Mouse (Mus musculus): ENCODE measurements around the gene March9. TPM values are rescaled to one million over a fixed set of nuclear protein-coding genes. Genes with fewer than 3 reads are reported as not detected.
"Not testable (repeated sequence)": the region's sequence is repeated elsewhere in the genome, so short reads cannot be mapped to it uniquely, and the experiment has no call there.

Gene March9
- polyA plus RNA-seq, 1 experiment from 2014 or later: 8.8 TPM

DNA sequence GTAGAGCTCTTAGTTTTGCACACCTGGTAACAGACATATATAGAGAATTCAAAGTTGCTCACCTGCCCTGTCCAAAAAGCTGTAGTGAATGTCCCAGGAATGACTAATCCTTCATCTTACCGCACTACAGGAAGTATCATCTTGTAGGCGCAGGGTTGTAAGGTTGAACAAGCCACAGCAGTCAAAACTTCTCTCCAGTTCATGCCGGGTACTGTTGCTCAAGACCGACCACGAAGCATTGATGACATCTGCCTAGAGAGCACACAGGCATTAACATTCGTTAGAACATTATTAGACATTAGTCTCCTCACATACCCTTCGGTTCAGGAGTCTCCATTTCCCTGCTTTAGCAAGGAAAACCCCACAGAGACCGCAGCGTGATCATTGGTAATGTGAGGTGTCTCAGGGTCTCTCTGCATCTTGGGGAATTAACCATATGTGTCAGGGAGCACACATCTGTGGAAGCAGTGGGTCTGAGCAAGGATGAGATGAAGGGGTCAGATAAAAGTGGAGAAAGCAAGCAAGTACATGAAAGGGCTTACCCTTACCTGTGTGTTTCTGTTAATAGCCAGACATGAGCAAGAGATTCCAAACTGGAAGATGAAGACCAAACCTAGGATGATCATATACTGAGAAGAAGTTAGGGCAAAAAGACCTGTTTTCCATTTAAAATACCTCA lies 8.5 kb upstream of the March9 start:
- Histone ChIP-seq H3K4me2 (ENCODE audit: low read length) (peak overlapping the region; percentile 80), H3K9me3 (replicated peaks; ENCODE audit: control insufficient read depth, low read length) (no peaks in the 10 kb centered on the region), H3K27ac (ENCODE audit: low read depth, low read length) (no peak overlapping the region; the same call in 1 of the 2 replicates), H3K4me3 (ENCODE audit: low read depth, low read length) (peak overlapping the region; percentile 59), H3K4me1 (ENCODE audit: control insufficient read depth, insufficient read depth, low read length) (peaks cover 22% of the 10 kb centered on the region), H3K27me3 (replicated peaks; ENCODE audit: control insufficient read depth, insufficient read depth, low read length) (no peaks in the 10 kb centered on the region), H3K9ac (ENCODE audit: low read length) (peak overlapping the region; percentile 60), H3K36me3 (ENCODE audit: control insufficient read depth, insufficient read depth, low read length) (peaks cover 44% of the 10 kb centered on the region)
- DNase-seq (ENCODE audit: low spot score) (no peak), ATAC-seq (no peak)
- WGBS: 83% methylated on average over 9 of the region's 9 CpGs

GRCm38 (mm10) chr10:127066519-127067018 lies 6.6 kb upstream of the March9 start:
- no peak for ATAC-seq

DNA sequence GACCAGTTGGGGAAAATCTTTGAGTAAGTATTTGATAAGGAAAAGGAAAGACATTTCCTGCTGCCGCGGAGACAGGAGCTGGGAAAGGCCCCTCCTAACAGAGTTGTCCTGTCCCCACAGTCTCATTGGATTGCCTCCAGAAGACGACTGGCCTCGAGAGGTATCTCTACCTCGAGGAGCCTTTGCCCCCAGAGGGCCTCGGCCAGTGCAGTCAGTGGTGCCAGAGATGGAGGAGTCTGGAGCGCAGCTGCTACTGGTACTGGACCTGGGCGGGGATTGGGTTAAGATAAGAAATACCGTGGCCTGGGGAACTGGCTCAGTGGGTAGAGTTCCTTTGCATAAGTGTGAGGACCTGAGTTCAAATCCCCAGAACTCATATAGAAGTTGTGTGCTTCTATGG lies 6.0 kb upstream of the March9 start:
- H3K4me1 ChIP-seq (ENCODE audit: control insufficient read depth, insufficient read depth, low read length): peaks cover 28% of the 10 kb centered on the region
- 91% methylated on average over 9 of the region's 9 CpGs for WGBS
- no peaks in the 10 kb centered on the region for H3K27me3 ChIP-seq (replicated peaks; ENCODE audit: control insufficient read depth, insufficient read depth, low read length)
- no peak overlapping the region for H3K27ac ChIP-seq (ENCODE audit: low read depth, low read length)
- H3K36me3 ChIP-seq (ENCODE audit: control insufficient read depth, insufficient read depth, low read length): peaks cover 44% of the 10 kb centered on the region
- ATAC-seq: no peak
- DNase-seq (ENCODE audit: low spot score): no peak
- no peaks in the 10 kb centered on the region for H3K9me3 ChIP-seq (replicated peaks; ENCODE audit: control insufficient read depth, low read length)
- H3K9ac ChIP-seq (ENCODE audit: low read length): no peak overlapping the region
- H3K4me3 ChIP-seq (ENCODE audit: low read depth, low read length): no peak overlapping the region
- no peak overlapping the region for H3K4me2 ChIP-seq (ENCODE audit: low read length)

More at GRCm38 (mm10) chr10:127066519-127067018, 6.6 kb upstream of the March9 start:
- Histone ChIP-seq H3K27ac (ENCODE audit: low read depth, low read length) (no peak overlapping the region), H3K4me3 (ENCODE audit: low read depth, low read length) (no peak overlapping the region), H3K27me3 (replicated peaks; ENCODE audit: control insufficient read depth, insufficient read depth, low read length) (no peaks in the 10 kb centered on the region), H3K4me2 (ENCODE audit: low read length) (no peak overlapping the region), H3K36me3 (ENCODE audit: control insufficient read depth, insufficient read depth, low read length) (peaks cover 44% of the 10 kb centered on the region), H3K9me3 (replicated peaks; ENCODE audit: control insufficient read depth, low read length) (no peaks in the 10 kb centered on the region), H3K9ac (ENCODE audit: low read length) (no peak overlapping the region), H3K4me1 (ENCODE audit: control insufficient read depth, insufficient read depth, low read length) (peaks cover 28% of the 10 kb centered on the region)
- no peak for DNase-seq (ENCODE audit: low spot score)
- WGBS: 92% methylated on average over 14 of the region's 14 CpGs

DNA sequence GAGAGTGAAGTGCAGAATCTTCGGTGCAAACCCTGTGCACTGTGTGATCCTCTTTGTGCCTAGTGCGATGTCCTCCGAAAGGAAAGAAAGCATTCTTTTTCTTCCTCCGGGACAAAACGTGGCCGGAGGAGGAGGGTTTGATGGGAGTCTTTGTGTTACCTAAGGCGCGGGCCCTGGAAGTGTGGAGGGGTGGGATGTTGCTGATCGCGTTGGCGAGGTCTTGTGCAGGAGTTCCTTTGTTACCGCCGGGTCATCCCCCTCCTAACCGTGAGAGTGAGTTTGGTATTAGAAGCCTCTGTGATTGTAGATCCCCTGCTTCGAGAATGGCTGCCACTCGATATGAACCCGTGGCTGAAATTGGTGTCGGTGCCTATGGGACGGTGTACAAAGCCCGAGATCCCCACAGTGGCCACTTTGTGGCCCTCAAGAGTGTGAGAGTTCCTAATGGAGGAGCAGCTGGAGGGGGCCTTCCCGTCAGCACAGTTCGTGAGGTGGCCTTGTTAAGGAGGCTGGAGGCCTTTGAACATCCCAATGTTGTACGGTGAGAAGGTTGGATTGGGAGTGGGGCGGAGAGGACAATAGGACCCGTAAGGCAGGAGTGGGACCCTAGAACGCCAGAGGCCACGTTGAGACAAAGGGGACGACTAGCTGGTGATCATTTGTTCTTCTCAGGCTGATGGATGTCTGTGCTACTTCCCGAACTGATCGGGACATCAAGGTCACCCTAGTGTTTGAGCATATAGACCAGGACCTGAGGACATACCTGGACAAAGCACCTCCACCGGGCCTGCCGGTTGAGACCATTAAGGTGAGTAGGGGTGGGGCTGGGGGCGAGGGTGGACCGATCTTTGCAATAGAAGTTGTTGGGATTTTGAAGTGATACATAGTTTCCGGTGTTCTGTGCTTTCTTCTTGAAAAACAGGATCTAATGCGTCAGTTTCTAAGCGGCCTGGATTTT lies 4.2 kb upstream of the March9 start:
- Histone ChIP-seq H3K9me3 (replicated peaks; ENCODE audit: control insufficient read depth, low read length) (no peaks in the 10 kb centered on the region), H3K27me3 (replicated peaks; ENCODE audit: control insufficient read depth, insufficient read depth, low read length) (no peaks in the 10 kb centered on the region), H3K9ac (ENCODE audit: low read length) (peak overlapping the region; percentile 93), H3K4me2 (ENCODE audit: low read length) (peak overlapping the region; percentile 94), H3K36me3 (ENCODE audit: control insufficient read depth, insufficient read depth, low read length) (peaks cover 44% of the 10 kb centered on the region), H3K4me3 (ENCODE audit: low read depth, low read length) (peak overlapping the region; percentile 67), H3K4me1 (ENCODE audit: control insufficient read depth, insufficient read depth, low read length) (peaks cover 29% of the 10 kb centered on the region), H3K27ac (ENCODE audit: low read depth, low read length) (peak overlapping the region; percentile 85)
- peak; percentile 45 for DNase-seq (ENCODE audit: low spot score)
- peak; percentile 5 for ATAC-seq
- 13% methylated on average over 37 of the region's 37 CpGs for WGBS

DNA sequence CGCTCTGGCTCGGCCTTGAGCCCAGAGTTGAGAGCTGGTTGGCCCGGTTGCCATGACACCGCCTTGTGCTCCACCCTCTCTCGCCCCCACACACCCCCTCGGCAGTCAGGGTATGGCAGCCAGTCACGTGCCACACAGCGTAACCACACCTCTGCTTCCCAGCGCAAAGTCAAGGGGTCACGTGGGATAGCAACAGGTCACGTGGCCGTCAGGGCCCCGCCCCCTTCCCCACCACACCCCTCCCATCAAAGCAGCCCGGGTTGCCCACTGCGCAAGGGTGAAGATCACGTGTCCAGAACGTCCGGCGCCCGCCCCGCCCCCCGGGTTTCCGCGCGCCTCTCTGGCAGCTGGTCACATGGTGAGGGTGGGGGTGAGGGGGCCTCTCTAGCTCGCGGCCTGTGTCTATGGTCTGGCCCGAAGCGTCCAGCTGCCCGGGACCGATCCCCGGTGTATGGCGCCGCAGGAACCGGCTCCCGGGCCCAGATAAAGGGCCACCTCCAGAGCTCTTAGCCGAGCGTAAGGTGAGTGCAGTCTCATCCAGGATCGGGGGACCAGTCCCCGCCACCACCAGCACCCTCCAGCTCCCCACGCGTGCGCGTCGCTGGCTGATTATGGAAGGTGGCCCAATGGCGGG lies 3.4 kb upstream of the March9 start, which contains the start of gene Cdk4:
Gene Cdk4, plus strand, starts transcription at position 296 of the 634 bp plus-strand sequence.
- Histone ChIP-seq H3K4me2 (ENCODE audit: low read length) (peak within 1 kb of the TSS; percentile 94), H3K27ac (ENCODE audit: low read depth, low read length) (peak within 1 kb of the TSS; percentile 85), H3K27me3 (replicated peaks; ENCODE audit: control insufficient read depth, insufficient read depth, low read length) (no peaks in the 10 kb centered on the region), H3K4me3 (ENCODE audit: low read depth, low read length) (peak within 1 kb of the TSS; percentile 67), H3K9ac (ENCODE audit: low read length) (peak within 1 kb of the TSS; percentile 93), H3K4me1 (ENCODE audit: control insufficient read depth, insufficient read depth, low read length) (peaks cover 26% of the 10 kb centered on the region), H3K9me3 (replicated peaks; ENCODE audit: control insufficient read depth, low read length) (no peaks in the 10 kb centered on the region), H3K36me3 (ENCODE audit: control insufficient read depth, insufficient read depth, low read length) (peaks cover 40% of the 10 kb centered on the region)
- peak; percentile 89 for ATAC-seq
- WGBS: under 1% methylated on average over 43 of the region's 46 CpGs
- DNase-seq (ENCODE audit: low spot score): peak; percentile 99

DNA sequence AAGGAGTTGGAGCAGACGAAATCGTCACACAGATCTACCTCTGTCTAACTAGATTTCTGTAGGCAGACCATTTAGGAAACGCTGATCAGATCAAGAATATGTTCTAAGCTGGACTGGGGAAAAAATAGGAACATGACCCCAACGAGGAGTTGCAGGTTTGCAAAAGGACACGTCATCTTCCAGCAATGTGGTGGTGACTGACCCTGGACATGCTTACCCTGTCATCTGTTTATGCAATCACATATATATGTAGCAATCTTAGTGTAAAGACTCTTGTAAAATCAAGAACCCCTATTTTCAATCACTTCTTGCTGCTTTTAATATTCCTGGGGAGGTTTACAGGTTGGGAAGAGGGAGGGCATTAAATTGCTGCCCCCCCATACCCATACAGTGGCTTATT lies 2.5 kb upstream of the March9 start:
- WGBS: 78% methylated on average over 5 of the region's 5 CpGs
- DNase-seq (ENCODE audit: low spot score): no peak
- no peak overlapping the region for H3K9ac ChIP-seq (ENCODE audit: low read length)

GRCm38 (mm10) chr10:127062101-127062500 lies 2.1 kb upstream of the March9 start:
- not testable (repeated sequence) for H3K9ac ChIP-seq (ENCODE audit: low read length); H3K4me3 ChIP-seq (ENCODE audit: low read depth, low read length)

More for the DNA sequence above, 2.5 kb upstream of the March9 start:
- no peak for ATAC-seq
- no peaks in the 10 kb centered on the region for H3K9me3 ChIP-seq (replicated peaks; ENCODE audit: control insufficient read depth, low read length)
- H3K36me3 ChIP-seq (ENCODE audit: control insufficient read depth, insufficient read depth, low read length): peaks cover 33% of the 10 kb centered on the region
- H3K4me3 ChIP-seq (ENCODE audit: low read depth, low read length): no peak overlapping the region
- H3K4me2 ChIP-seq (ENCODE audit: low read length): peak overlapping the region; percentile 51
- H3K4me1 ChIP-seq (ENCODE audit: control insufficient read depth, insufficient read depth, low read length): peaks cover 26% of the 10 kb centered on the region
- H3K27ac ChIP-seq (ENCODE audit: low read depth, low read length): peak overlapping the region; percentile 79; the same call in 1 of the 2 replicates
- no peaks in the 10 kb centered on the region for H3K27me3 ChIP-seq (replicated peaks; ENCODE audit: control insufficient read depth, insufficient read depth, low read length)

GRCm38 (mm10) chr10:127061513-127061912 lies 1.5 kb upstream of the March9 start:
- ATAC-seq: no peak
- peaks cover 33% of the 10 kb centered on the region for H3K36me3 ChIP-seq (ENCODE audit: control insufficient read depth, insufficient read depth, low read length)
- peak overlapping the region; percentile 87 for H3K4me2 ChIP-seq (ENCODE audit: low read length)
- no peak for DNase-seq (ENCODE audit: low spot score)
- peaks cover 26% of the 10 kb centered on the region for H3K4me1 ChIP-seq (ENCODE audit: control insufficient read depth, insufficient read depth, low read length)
- H3K4me3 ChIP-seq (ENCODE audit: low read depth, low read length): 0 out of 2 replicates have a peak overlapping the region, but pooled peaks have one; percentile 89
- WGBS: 71% methylated on average over 2 of the region's 2 CpGs
- H3K9me3 ChIP-seq (replicated peaks; ENCODE audit: control insufficient read depth, low read length): no peaks in the 10 kb centered on the region
- peak overlapping the region; percentile 95 for H3K27ac ChIP-seq (ENCODE audit: low read depth, low read length)
- H3K9ac ChIP-seq (ENCODE audit: low read length): peak overlapping the region; percentile 97; the same call in 1 of the 2 replicates
- H3K27me3 ChIP-seq (replicated peaks; ENCODE audit: control insufficient read depth, insufficient read depth, low read length): no peaks in the 10 kb centered on the region

More at GRCm38 (mm10) chr10:127062101-127062500, 2.1 kb upstream of the March9 start:
- not testable (repeated sequence) for H3K27ac ChIP-seq (ENCODE audit: low read depth, low read length); ATAC-seq; H3K27me3 ChIP-seq (replicated peaks; ENCODE audit: control insufficient read depth, insufficient read depth, low read length); DNase-seq (ENCODE audit: low spot score); H3K4me2 ChIP-seq (ENCODE audit: low read length); H3K9me3 ChIP-seq (replicated peaks; ENCODE audit: control insufficient read depth, low read length)
- H3K36me3 ChIP-seq (ENCODE audit: control insufficient read depth, insufficient read depth, low read length): peaks cover 33% of the 10 kb centered on the region
- H3K4me1 ChIP-seq (ENCODE audit: control insufficient read depth, insufficient read depth, low read length): peaks cover 26% of the 10 kb centered on the region
- WGBS: 85% methylated on average over 4 of the region's 4 CpGs
